Mouse (Mus musculus) layer of hippocampus, adult 9-10 months (tissue): ENCODE results near the gene Srsf5.
"Not testable (repeated sequence)": the region's sequence is repeated elsewhere in the genome, so short reads cannot be mapped to it uniquely, and the experiment has no call there.

ENCODE experiments used
- DNase-seq: peaks from one replicate; pipeline ENCODE4 v3.0.0; 2022; ENCODE audit warnings: low spot score

The Srsf5 gene

DNA sequence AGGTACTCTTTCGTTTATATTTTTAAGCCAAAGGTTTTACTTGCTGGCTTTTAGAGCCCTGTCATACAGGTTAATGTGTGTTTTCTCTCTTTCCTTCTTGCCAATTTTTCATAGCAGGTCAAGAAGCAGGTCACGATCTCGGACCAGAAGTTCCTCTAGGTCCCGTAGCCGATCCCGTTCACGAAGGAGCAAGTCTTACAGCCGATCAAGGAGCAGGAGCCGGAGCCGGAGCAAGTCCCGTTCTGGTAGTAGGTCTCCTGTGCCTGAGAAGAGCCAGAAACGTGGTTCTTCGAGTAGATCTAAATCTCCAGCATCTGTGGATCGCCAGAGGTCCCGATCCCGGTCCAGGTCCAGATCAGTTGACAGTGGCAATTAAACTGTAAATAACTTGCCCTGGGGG is 4.3 kb downstream of the Srsf5 start:
- DNase-seq = not testable (repeated sequence)

DNA sequence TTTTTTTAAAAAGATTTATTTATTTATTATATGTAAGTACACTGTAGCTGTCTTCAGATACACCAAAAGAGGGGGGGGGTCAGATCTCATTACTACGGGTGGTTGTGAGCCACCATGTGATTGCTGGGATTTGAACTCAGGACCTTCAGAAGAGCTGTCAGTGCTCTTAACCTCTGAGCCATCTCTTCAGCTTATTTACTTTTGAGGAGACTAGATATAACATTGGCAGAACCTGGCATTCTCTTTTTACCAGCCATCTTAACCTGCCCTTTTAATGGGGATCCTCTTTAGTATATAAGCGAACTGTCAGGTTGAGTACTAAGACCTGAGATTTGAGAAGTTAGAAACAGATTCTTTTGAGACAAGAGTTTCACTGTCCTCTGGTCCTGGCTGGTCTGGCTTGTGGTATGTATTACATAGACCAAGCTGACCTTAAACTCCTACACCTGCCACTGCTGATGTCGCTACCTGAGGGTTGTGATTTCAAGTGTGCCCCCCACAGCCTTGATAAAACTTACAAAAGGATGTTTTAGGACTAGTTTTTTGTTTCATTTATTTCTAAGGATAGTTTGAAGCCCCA is 6.4 kb downstream of the Srsf5 start:
- no peak for DNase-seq

DNA sequence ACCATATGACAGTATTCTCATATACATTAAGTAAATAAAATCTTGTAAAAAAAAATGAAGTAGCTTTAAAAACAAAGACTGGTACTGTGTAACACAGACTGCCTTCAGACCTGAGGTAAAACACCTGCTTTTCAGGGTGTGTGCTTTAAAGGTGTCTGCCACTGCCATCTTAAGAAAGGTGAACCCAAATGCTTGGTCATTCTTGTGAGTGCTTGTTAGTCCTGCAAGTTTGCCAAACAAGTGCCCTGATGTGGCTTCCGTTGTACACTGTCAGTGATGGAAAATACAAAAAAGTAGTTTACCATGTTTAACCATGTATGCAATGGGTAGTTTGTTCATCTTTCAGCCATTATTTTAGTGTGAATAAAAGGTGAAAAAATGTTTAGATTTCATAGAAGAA is 7.2 kb downstream of the Srsf5 start:
- no peak for DNase-seq

DNA sequence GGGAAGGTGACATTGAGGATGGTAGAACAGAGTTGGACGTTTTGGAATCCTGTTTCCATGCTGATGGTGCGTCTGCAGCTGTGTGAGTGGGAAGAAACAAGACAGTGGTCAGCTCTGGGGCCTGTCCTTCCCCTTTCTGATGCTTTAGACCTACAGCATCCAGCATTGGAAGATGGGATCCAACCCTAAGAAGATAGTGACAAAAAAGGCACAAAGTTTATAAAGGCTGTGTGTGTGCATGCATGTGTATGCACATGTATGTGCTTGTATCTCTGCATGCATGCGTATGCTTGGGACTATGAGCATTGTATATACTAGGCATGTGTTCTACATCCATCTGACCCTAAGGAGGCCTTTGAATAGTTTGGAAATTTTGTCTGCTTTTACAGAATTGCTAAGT is 10.7 kb downstream of the Srsf5 start:
- DNase-seq = no peak

DNA sequence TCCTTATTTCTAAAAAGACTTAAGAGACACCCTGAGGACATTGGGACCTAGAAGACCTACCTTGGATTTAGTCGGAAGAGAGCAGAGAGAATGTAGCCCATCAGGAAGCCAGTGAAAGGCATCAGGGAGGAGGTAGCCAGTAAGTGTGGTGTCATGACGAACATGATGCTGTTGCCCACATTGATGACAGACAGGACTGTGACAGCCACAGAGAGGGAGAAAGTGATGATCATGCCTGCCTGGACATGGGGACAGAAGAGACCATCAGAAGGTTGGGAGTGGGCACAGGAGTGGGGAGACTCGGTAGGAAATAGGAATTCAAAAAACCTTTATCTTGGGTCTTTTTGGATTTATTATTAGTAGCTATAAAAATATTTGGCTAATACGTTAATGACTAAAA is 12.7 kb downstream of the Srsf5 start:
- no peak for DNase-seq

DNA sequence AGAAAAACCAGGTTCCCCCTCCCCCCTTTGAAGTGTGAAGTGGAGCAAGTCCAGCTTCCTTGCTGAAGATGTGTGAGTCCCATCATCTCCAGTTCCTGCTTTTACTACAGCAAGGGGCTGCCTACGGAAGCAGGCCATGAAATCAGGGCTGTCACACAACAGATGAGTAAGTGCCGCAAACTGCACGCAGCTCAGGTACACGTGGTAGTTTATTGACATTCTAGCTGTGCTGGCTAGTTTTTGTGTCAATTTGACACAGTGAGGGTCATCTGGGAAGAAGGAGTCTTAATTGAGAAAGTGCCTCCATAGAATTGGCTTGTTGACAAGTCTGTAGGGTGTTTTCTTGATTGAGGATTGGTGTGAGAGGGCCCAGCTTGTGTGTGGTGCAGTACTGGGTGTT is 17.3 kb downstream of the Srsf5 start:
- no peak for DNase-seq

DNA sequence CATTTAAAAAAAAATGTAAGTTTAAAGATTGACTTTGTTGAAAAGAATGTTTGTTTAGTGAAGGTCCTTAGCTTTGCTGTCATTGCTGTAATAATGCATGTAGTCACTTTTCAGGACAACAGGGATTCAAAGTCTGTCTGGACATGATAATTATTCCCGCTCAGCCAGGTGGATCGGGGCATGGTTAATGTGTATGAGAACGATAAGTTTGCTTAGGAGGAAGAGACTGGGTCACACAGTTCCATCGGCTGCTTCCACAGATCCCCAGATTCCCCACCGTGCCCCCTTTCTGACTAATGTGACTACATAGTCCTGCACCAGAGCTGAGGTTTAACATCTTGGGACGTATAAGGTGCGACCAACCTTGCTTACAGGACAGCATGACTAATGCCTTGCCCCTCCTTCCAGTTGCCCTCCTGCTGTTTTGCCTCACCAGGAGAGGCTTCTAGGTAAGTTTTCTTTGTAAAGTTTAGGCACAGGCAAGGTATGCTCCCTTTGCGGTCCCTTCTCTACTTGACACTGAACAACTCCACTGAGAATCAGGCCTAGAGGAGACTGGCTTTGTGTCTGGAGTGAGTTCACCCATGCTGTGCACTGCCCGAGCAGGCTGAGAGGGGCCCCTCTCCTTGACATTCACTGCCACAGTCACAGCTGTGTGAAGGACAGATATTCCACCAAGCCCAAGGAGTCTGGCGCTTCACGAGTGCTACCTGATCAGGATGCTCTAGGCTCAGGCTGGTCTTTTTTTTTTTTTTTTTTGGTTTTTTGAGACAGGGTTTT is 20.9 kb downstream of the Srsf5 start:
- no peak for DNase-seq

DNA sequence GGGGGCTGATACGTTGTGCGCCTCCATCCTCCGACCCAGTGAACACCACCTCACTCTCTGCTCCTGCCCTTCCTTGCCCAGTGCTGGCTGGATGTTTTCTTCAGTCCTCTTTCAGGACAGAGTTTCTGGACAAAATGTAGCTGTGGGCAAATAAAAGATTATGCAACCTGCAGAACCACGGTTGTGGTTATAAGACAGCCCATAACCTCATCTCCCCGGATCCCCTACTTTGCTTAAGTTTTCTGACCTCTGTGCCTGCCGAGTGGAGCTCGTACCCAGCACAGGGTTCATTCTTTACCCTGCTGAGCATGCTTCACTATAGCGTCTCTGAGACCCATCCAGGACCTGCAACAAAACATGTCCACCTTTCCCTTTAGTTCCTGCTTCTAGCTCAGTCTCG is 22.6 kb downstream of the Srsf5 start:
- DNase-seq = no peak

DNA sequence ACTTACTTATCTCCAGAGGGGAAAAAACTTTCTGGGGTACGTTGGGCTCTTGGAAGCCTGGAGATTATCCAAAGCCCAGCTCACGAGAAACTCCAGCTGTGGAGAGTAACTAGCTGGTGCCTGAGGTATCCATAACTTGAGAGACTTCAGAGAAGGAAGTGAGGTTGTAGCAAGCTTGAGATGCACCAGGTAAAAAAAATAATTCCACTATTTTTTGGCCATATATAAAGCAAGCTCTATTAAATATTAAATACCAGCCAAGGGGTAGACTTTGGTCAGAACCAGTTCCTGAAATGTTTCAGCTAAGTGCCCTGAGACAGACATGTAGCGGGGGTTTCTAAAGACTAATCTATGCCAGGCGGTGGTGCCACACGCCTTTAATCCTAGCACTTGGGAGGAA is 23.3 kb downstream of the Srsf5 start, which contains the start of gene Slc10a1:
Gene Slc10a1 (minus strand): TSS at position 101 of the 400 bp plus-strand sequence.
- DNase-seq = no peak

DNA sequence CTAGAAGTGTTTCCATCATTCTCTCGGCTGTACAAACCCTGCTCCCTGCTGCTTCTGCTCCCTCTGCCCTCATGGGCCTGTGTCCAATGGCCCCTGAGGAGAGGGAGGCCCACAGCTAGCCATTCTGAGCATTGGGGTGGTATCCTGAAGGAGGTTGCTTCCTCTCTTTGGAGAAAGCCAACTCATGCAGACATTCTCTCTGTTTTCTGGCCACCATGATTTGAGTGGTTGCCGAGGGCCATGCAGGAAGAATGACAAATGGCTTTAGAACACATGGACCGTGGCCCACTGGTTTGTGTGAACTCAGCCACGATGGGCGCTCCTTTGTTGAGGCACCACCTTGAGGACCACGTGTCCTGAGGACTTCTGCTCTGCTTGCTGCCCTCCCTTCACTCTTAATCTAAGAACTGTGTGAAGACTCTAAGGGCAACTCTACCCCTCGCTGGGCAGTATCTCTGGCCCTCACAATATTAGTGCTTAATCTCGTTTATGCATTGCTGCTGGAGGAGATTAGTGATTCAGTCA is 24.9 kb downstream of the Srsf5 start:
- DNase-seq = no peak

DNA sequence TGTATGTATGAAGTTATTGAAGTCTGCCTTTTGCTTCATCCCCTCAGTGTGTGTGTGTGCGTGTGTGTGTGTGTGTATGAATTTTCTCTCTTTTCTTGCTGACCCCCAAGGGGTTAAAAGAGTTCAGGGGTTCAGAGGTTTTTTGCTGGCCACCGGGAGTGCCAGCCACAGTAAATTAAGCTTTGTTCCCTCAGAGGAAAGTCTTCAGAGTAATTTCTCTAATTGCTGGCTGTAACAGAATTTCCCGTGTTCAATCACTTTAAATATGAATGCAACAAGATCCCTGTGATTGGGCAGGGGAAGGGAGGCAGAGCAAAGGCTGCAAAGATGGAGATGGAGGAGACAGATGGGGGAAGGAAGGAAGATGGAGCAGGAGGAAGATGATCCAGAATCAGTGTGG is 26.5 kb downstream of the Srsf5 start:
- DNase-seq = no peak

DNA sequence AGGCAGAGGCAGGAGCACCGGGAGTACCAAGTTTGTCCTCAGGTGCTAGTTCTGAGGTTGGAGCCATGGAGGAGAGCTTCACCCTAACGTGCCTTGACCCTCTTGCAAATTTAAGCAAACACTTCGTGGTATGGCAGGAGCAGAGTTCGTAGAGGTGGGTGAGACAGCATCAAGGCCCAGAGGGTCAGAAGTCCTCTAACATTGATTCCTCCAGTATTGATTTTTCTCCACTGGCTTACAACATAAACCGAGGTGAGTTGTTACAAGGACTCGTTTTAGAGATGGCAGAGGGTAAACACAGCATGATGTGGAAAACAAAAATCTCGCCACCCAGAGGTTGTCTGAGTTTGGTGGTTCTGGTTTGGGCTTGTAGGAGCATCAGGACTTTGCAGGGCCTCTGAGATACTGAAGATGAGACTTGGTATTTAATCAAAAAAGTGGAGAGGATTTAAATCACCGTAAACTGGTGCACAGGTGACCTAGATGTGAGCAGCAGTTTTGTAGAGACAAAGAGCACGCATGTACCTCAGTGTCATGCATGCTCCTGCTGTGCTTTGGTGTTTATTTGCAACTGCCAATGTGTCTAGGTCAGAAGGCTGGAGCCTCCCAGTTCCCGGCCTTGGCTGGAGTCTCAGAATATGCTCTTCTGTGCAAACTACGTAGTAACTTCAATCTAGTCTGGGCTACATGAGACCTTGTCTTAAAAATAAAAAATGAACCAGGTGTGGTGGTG is 30.8 kb downstream of the Srsf5 start:
- no peak for DNase-seq

DNA sequence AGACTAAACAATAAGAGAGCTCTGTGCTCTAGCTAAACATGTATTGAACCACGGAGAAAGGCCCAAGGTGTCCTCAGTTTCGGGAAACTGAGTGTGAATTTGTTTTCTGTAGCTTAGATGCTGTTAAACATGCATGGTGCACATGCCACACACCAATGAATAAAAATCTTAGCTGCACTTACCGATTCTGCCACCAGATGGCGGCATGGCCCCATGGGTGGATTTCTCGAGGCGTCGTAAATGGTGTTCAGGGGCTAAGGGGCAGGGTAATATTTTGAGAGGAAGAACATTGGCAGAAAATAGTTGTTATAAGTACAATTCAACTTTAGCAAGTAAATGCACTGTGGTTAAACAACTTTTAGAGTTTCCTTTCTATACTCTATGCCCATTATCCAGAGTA is 37.0 kb downstream of the Srsf5 start:
- DNase-seq = peak; percentile 77

DNA sequence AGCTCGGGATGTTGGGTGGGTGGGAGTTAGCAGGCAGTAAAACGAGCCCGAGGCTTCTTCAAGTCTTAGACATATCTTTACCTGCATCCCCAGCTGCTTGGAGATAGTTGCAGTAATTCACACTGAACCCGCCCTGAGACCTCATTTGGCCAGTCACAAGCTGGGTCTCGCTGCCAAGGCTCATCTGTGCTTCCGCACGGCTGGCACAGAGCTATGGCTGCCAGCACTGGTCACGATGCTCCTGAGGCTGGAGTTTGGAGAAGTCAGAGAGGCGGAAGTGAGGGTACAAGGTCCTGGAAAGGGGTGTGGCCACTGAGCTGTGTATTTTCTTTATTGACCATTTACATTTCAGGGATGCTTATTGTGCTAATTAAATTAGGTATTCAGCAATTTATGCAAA is 38.4 kb downstream of the Srsf5 start:
- no peak for DNase-seq

DNA sequence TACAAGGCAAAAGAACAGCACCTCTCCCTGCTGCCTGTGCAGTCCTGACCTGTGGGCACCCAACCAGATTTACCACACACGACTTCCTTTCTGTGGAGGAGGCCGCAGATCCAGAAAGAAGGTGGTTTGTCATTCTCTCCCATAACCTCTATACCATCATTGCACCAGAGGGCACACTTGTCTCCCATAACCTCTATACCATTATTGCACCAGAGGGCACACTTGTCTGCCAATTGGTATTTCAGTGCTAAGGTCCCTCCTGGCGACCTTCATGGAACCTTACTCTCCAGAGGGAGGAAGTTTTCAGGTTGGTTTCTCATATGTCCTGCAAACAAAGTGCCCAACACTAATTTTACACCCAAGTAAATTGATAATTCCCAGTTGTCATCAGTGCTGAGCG is 41.3 kb downstream of the Srsf5 start:
- DNase-seq = no peak

DNA sequence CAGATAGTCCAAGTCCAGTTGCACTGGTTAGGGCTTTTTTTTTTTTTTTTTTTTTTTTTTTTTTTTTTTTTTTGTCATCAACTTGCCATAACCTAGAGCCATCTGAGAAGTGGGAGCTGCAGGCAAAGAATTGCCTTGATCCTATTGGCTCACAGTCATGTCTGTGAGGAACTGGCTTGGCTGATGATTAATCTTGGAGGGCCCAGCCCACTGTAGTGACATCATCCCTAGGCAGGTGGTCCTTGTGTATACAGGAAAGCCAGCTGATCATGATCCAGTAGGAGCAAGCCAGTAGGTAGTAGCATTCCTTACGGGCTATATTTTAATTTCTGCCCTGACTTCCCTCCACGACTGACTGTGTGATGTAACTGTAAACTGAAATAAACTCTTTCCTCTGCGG is 43.0 kb downstream of the Srsf5 start:
- no peak for DNase-seq

DNA sequence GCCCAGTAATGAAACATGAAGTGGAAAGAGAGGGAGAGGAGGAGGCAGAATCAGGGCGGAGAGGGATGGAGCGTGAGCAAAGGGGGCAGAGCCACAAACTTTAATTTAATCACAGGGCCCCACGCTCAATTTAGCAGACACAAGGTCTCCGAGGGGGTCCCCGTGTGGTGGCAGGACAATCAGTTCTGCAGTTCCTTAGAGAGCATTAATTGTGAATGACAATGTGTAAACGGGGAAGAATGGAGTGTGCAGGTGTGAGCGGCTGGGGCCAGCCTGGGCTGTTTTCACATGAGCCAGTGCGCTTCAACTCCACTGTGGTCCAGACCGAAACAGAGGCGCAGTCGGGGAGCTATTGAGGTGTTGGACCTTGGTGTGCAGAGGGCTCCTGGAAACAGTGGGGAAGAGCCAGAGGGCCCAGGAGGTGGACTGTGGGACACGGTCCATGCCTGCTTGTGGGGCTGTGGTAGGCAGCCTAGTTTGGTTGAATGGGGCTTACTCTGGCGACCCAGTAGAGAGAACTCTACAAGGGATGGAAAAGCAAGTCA is 45.7 kb downstream of the Srsf5 start:
- no peak for DNase-seq

DNA sequence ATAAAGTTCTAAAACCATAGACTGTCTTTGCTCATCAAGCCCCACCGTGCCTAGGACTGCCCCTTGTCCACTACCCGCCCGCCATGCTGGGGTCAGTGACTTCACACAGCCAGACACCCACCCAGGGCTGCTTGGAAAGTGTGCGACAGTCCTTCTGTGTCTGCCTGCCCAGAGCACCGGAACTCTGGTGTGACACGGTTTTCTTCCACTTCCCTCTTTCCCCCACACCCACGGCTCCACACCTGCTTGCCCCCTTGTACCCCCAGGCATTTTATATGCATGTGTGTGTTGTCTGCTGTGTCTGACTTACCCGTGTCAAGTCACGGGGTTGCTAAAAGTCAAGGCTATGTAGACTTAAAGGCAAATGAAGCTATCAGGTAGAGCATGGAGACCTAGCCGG is 46.5 kb downstream of the Srsf5 start:
- DNase-seq = no peak

DNA sequence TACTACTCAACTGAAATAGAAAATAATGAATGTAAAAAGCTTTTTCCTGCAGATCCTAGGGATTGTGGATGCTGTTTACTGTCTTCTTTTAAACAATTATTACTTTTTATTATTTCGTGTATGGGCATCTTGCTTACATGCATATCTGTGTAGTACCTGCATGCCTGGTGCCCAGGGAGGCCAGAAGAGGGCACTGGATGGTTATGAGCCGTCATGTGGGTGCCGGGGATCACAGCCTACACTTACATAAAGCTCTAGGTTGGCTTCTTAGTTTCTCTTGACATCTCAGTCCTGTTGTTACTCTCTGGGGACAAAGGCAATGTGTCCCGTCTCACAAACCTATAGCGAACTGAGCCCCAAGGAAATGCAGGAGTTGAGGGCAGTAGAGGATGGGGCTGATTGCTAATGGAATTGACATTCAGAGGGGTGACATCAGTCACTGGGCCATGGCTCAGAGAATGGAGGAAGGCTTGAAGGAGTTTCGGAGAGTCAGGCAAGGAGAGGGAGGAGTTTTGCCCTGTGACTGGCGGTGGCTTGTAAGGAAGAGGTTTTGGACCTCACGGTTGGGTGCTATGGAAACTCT is 47.3 kb downstream of the Srsf5 start:
- DNase-seq = no peak

DNA sequence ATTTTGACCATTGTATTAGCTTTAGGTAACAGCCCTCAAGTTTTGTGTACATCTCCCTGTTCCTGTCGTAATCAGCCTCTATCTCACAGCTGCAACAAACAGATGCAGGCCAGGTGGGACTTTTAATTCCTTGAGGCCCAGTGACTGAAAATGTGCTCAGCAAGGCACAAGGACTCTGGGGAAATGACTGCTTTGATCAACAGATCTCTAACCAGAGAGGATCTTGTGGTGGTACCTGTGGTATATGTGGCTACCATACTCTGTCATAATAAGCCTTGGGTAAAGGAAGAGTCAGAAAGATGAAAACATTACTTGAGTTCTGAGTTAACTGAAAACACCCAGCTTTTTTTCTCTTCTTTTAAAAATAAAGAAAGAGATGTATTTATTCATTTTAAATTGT is 48.5 kb downstream of the Srsf5 start:
- no peak for DNase-seq

DNA sequence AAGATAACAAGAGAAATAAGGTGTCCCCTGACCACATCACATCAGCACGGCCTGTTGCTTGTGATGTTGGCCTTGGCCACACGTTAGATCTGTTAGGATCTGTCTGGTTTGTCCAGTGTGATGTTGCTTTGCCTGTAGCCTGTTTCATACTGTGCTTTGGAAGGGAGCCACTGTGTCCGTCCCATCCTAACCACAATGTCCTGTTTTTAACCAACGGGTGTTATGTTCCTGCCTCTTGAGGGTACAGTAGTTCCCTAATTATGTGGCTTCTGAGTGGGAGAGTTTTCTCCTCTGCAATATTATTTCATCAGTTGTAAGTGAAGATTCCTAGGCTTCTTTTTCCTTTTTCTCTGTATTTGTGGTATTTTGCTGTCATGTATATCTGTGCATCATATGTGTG is 50.0 kb downstream of the Srsf5 start:
- no peak for DNase-seq

DNA sequence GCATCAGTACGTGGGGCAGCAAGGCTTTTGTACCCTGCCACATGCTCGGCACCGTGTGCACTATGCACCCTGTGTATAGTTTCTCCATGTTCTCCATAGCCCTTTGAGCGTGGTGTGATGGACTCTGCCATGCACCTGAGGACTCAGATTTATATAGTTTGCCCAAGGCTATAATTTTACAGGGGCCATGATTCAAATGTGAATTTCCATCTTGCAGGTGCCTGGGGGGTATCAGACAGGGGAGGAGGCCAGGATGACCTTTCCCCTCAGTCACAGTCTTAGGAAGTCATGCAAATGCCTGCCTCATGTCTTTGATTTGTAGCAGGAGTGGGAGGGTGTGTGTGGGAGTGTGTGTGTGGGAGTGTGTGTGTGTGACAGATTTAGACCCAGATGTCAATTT is 52.3 kb downstream of the Srsf5 start:
- no peak for DNase-seq
